Mouse (Mus musculus) embryo, embryonic 11.5 days (tissue): Measurements from ENCODE around the gene Uhmk1.

Experiments
- DNase-seq: peaks from one replicate; pipeline ENCODE4 v3.0.0-alpha.2; 2012; ENCODE audit warnings: low read depth, low spot score

The Uhmk1 gene

DNA sequence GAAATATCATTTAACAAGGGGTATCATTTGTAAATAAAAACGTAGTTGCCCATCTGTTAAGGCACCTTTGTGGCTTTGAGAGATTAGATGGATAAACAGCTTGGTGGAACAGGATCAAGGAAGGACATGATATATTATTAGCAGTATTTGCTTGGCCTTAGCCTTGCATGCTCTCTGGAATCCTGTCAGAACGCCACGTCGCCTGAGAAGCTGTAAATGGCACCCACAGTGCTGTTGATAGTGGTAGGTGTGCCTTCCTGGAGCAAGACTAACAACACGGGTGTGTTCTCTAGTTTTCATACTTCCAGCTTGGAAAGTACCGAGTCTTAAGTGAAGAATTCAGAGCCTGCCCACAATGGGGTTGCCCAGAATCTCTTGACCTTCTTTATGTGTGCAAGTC lies 39.3 kb downstream of the Uhmk1 start:
- no peak for DNase-seq

GRCm38 (mm10) chr1:170174814-170175332 lies 40.3 kb downstream of the Uhmk1 start, which contains the start of gene Uap1:
Uap1 (minus strand) TSS chr1:170174957.
- peak; percentile 92 for DNase-seq

DNA sequence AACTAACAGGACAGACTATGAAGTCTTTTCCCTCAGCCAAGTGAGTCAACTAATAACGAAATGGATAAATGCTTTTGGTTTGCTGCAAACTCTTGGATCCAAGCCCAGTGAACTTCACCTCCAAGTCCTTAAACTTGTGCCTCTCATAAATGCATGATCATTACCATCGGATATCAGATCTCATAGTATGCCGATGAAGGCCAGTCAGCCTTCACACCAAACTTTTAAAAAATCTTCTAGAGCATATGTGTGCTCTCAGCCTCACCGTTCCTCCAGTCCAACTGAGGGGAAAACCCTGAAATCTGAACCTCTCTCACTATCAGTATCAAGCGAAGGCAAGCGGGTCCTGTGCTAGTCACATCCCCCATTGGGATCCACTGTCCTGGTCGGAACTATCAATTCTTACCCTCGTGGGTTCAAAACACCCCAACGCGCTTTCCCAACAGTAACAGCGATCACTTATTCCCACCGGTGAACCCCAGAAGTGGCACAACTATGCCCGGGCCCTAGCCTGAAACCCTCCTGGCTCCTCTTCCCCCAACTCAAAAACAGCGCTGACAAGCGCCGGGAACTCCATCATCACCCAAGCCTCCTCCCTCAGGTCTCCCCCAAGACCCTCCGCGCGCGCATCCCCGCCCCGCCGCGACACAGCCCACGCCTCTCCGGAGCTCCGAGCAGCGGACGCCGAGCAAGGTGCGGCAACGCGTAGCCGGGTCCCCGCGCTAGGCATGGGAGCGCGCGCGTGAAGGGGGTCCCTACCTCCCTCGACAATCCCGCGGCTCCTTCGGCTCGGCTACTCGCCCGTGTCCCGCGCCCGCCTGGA lies 41.0 kb downstream of the Uhmk1 start:
- no peak for DNase-seq

DNA sequence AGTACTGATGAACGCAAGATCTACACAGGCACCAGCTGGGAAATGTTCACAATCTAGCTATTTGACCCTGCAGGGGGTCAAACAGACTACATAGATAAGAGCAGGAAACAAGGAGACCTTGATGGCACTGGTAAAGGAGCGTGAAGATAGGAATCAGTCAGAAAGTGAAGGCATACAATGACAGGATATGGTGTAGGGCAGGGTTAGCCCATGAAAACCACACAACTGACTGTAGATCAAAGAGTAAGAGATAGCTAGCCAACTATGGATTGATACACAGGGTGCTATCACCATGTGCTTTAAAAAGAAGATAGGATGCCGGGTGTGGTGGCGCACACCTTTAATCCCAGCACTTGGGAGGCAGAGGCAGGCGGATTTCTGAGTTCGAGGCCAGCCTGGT lies 47.4 kb downstream of the Uhmk1 start:
- DNase-seq, result no peak

DNA sequence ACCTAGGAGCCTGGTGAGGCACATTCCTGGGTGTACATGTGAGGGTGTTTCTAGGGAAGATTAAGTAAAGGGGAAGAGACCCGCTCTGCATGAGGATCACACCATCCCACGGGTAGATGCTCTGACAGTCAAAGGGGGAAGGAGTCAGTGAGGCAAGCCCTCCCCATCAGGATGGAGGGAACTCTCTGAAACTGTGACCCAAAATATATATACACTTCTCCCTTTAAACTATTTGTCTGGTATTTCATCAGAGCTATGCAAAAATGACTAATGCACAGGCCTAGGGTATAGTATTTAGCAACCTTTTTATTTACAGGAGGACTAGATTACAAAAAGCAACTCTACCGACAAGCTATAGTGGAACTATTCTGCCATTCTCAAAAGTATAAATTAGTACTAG lies 50.3 kb downstream of the Uhmk1 start:
- DNase-seq, result no peak

DNA sequence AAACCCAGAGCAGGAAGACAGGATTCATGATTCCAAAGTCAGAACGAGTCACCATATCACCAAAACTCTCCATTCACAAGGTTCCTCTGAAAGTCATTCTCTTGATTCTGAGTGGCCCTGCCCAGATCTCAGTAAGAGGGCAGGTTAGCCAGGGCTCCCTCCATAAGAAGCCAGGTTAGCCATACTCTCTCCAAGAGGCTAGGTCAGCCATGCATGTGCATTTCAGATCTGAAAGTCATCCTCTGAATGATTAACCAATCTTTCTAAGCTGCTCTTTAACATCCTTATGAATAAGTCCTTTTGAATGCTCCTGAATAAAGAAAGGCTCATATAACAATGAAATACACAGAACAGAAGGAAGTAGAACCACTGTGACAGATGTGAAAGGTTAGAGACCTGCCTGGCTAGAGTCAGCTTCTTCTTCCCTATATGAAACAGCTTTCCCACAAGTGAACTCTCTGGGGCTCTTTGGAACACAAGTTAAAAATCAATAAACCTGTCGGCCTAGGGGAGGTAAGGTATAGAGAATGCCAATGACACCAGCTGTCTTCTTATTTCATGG lies 51.1 kb downstream of the Uhmk1 start:
- no peak for DNase-seq

- DNase-seq, result no peak
Measured at GRCm38 (mm10) chr1:170163398-170163943, 51.7 kb downstream of the Uhmk1 start.

DNA sequence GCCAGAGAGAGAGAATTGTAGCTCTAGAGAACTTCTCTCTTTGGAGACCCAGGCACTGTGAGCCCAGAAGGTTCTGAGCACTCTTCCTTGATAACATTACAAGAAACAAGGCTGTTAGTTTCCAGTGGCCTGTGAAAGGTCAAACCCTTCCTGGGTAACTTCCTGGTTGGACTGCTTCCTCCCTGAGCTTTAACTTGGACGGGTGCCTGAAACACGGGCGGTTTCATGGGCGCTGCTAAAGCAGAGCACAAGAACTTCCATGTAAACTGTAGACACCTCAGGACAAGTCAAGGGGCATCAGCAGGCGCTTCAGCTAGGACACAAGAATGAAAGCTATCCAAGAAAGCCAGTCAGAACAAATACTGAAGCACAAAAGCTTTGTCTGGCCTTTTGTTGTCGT lies 53.3 kb downstream of the Uhmk1 start:
- no peak for DNase-seq

DNA sequence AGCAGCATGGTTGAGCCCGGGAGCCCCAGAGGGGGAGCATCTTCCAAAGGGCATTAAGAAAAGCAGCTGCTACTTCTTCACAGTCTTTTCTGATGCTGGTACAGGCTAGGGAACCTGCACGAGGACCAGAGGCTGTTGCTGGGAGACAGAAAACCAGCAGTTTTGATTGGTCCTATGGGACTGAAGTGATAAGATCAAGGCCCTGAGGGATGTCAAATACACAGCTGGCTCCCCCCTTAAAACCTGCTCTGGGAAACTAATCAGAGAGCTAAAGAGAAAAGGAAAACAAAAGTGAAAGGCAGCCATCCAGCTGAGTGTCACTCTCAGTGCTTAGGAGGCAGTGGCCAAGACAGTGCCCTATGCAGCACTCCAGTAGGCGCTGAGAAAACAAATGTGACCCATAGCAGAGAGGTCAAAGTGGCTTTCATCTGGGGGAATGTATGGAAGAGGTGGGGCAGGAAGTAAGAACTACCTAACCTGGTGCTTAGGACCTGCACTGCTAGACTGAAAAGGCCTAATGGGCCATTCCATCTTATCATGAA lies 54.7 kb downstream of the Uhmk1 start:
- no peak for DNase-seq

DNA sequence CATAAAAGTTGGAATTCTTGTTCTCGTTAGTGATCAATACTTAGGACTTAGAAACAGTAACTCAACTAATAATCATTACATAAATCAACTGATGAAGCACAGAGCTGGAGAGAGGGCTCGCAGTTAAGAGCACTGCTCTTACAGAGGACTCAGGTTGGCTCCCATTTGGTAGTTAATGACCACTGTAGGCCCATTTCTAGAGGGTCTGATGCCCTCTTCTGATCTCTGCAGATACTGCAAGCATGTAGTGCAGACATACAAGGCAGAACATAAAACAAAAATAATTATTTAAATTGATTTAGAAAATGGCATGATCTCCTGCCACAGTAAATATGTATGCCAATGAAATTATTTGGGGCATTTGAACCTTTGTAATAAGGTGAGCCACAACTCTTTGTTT lies 55.5 kb downstream of the Uhmk1 start:
- no peak for DNase-seq

DNA sequence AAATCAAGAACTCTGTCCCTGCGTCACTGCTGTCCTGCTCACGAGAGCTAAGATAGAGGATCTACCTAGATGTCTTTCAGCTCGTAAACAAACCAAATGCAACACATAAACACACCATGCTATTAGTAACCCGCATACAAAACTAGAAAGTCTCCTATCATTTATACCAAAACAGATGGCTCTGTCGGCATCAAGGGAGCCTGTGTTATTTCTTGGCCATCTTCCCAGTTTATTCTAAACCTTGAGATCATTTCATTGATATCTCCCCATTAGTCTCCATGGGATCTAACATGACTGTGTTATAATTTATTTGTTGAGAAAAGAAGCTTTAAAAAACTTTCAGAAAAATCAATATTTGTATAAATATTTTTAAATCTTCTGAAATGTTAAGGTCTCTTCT lies 59.4 kb downstream of the Uhmk1 start:
- no peak for DNase-seq

DNA sequence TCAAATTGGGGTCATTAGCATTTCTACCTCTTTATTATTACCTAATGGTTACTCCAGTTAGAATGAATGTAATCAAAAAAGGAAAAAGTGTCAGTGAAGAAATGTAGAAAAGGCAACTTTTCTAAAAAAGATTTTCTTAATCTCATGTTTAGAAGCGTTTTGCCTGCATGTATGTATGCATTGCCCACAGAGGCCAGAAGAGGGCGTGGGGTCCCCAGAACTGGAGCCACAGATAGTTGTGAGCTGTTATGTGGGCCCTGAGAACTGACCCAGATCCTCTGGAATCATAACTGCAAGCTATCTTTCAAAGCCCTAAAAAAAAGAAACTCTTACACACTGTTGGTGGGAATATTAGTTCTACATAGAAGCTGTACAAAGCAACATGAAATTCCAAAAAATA lies 59.9 kb downstream of the Uhmk1 start:
- DNase-seq, result no peak

- DNase-seq, result no peak
Measured at GRCm38 (mm10) chr1:170153986-170154385, 61.2 kb downstream of the Uhmk1 start.

- no peak for DNase-seq
Measured at GRCm38 (mm10) chr1:170152552-170152951, 62.6 kb downstream of the Uhmk1 start.

DNA sequence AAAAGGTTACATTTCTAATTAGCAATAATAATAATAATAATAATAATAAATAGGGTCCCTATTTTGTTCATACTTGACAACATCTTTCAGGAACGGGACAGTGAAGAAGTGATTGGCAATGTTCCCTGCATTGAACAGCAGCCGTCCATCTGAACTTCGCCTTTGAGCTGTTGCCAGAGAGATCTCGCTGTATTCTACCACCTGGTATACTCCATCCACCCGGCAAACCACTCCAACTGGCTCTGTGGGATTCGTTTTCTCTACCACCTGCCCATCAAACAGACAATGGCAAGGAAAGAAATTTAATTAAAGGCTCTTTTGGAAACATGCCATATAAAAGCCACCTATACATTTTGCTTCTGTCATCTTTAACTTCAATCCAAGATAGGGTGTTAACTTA lies 64.3 kb downstream of the Uhmk1 start:
- no peak for DNase-seq

DNA sequence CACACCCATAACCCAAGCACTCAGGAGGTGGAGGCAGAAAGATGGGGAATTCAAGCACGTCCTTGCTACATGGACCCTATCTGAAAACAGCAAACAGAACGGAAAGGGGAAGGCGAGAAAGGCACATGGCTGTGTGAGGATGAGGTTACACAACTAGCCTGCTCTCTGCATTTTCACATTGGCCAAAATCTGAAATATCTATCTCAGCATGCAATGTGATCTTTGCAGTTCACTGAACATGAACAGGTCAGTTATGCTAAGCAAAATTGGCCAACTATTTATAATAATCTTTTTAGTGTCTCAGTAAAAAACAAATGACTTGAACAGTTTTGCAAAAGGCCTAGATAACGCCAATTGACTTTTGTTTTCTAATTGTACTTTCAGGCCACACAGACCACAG lies 65.4 kb downstream of the Uhmk1 start:
- DNase-seq, result no peak

DNA sequence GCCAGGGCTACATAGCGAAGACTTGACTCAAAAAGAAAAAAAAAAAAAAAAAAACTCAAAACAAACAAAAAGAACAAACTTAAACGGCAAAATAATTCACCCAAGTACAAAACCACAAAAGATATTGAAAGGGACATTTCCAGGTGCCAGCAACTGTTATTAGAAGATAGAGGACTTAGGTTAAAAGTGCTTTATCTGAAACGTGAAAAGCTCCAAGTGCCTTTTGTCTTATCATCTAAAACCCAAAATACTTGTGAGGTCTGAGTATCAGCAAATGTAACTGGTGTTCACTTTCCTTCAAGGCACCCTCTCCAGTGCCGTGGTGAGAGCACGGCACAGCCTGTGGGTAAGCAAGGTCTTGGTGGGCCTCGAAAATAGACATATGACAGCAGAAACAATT lies 66.7 kb downstream of the Uhmk1 start:
- DNase-seq, result no peak

GRCm38 (mm10) chr1:170147651-170148448 lies 67.3 kb downstream of the Uhmk1 start:
- no peak for DNase-seq

DNA sequence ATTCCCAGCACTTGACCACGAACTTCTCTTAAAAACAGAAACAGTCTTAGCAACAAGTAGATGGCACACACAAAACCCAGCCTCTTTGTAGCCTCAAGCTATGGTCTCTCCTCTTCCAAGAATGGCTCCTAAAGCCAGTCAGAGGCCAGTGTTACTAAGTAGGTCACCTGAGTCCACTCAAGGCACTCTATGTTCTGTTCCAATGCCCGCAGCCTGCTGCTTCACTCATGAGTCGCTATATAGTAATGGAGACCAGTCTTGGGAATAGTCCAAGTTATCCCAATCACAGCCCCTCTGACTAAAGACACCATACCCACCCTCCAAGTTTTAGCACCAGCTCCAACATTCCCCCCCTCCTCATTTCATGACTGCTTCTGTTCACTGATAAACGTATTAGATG lies 69.6 kb downstream of the Uhmk1 start:
- no peak for DNase-seq
